Mouse (Mus musculus) heart, adult 8-10 months (tissue): ENCODE data around the gene Cc2d1a. TPM values are rescaled to one million over a fixed set of nuclear protein-coding genes. Genes with fewer than 3 reads are reported as not detected.
A peak's percentile ranks its signal among the peaks of the same experiment; 100 is the strongest.

Experiments used
- DNase-seq: peaks from one replicate; pipeline ENCODE4 v3.0.0; 2022; ENCODE audit warnings: low spot score
- microRNA-seq: library from miRNA; unstranded; fragments of <30 nt; microRNA quantifications from one replicate; pipeline ENCODE4 v1.2.0, GENCODE M21; 2022
- total RNA-seq, 4 experiments: library from RNA; stranded (reverse); gene quantifications; 2 replicates each; pipeline ENCODE4 v1.2.4; 2022

Gene Cc2d1a
- total RNA-seq, 4 experiments from 2014 or later, result 10.9 to 14.6 (median 12.3) TPM

DNA sequence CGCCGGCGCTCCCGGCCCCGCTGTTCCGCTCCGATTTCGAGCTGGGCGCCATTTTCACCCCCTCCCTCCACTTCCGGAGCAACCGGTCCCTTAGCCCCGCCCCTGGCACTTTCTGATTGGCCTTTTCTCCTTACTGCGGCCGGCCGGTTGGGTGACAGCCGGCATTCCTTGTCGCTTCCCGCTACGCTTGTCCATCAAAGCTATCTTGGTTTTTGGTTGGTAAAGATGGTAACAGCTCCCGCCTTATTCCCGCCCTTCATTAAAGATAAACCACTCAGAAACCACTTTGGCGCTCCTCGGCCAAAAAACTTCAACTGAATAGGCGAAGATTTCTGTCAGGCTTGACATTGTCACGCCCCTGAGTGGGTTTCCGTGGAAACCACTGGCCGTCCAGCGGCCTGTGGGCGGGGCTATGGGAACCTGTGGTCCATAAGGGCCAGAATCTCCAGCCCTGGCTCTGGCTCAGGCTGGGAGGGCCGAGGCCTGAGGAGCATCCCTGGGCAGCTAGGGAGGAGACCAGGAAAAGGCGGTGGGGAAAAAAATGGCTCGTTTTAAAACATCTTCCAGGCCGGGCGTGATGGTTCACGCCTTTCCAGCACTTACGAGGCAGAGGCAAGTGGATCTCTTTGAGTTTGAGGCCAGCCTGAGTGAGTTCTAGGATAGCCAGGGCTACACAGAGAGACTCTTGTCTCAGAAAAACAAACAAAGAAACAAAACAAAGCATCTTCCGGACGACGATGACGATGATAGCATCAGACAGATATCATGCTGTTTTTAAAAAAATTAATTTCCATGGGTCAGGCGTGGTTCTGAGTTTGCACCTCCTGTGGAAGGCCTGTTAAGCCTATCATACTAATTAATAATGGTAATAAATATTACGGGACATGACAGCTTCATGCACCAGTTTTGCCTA, 42.8 kb downstream of the Cc2d1a start, which contains the start of gene Dcaf15:
Gene Dcaf15 (minus strand): TSS at position 72 of the 913 bp plus-strand sequence.
- peak; percentile 98 for DNase-seq

GRCm38 (mm10) chr8:84104221-84104620, 43.5 kb downstream of the Cc2d1a start:
- DNase-seq, result no peak

GRCm38 (mm10) chr8:84103601-84104000, 44.1 kb downstream of the Cc2d1a start:
- no peak for DNase-seq

DNA sequence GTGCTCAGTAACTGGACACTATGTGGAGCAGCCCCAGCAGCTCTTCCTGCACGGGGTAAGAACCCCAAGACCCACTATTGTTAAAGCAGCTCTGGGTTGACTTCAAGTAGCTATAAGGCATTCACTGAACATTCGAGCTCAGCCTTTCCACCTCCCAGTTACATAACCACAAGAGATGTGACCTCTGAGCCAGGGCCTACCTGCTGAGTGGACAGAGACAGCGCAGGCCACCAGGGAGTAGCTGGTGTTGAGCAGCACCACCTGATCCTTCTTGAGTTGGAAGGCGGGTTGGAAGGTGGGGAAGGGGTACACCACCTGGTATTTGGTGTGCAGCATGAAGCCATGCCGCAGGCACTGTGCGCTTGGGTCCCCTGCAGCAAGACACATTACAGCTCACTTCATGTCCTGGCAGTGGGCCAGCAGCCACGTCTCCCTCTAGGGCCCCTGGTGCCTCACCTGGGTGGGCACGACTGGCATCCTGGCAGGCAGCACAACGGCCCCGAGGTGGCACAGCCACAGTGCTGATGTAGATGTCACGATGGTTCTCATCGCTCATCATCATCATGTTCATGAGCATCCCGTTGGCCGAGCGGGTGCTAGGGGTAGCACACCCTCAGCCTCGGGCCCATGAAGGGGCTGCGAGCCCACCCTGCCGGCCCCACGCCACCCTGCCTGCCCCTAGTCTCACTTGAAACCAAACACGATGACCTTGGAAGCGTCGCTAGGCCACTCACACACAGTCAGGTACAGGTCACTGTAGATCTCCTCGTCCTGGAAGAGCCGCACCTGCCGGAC, 46.1 kb downstream of the Cc2d1a start:
- DNase-seq, result no peak

GRCm38 (mm10) chr8:84098376-84098775, 49.4 kb downstream of the Cc2d1a start:
- DNase-seq, result no peak

DNA sequence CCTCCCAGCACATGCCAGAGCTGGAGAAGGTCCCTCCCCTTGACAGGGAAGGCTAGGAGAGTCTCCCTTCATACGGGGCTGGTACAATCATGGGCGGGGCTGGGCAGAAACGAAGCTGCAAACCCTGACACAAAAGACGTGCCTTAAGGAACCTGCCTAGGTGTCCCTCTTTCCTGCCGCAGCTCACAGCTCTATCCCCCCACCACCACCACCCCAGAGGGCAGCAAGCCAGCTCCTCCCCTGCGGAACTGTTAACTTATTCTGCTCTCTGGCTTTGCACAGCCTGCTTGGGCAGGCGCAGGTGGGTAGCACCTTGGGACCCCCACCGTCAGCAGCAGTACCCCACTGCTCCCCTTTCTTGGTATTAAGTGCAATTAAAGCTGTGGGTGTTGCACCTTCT, 51.7 kb downstream of the Cc2d1a start:
- DNase-seq, result no peak

GRCm38 (mm10) chr8:84090585-84090984, 57.2 kb downstream of the Cc2d1a start:
- DNase-seq, result no peak

- DNase-seq, result no peak
Observed at GRCm38 (mm10) chr8:84089277-84089676, 58.5 kb downstream of the Cc2d1a start.

GRCm38 (mm10) chr8:84087821-84088220, 59.9 kb downstream of the Cc2d1a start:
- DNase-seq, result no peak

- no peak for DNase-seq
Observed at GRCm38 (mm10) chr8:84087156-84087555, 60.6 kb downstream of the Cc2d1a start.

GRCm38 (mm10) chr8:84084341-84085115, 63.2 kb downstream of the Cc2d1a start:
- DNase-seq, result no peak

DNA sequence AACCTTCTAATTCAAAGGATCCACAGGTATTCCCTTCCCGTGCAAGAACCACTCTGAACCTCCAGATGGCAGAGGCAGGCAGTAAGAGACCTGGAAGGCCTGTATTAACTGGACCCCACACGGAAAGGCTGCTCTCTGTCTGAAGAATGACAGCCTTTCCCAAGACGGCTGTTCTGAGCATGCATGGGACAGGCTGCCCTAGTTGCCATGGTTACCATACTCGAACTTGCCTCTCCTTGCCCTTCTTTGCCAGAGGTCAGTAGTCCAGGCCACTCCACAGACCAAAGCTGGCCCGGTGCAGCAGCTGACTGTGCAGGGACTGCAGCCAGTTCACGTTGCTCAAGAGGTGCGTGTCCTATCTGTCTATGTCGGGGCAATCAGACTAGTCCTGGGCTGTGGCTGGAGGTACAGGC, 63.9 kb downstream of the Cc2d1a start:
- DNase-seq, result no peak

Small RNA genes within 50 kb of the gene (microRNA-seq; reads per million reads assigned to microRNA genes)
- gene Gm25110, result not detected
- 543 reads per million, percentile 77 among the genes with 10 or more reads in this experiment for gene Mir181c
- 651 reads per million, percentile 77 among the genes with 10 or more reads in this experiment for gene Mir181d
- gene Mir709, result not detected

Other genes starting within 250 kb of the Cc2d1a start
- 10 to 100 TPM; 10.8 to 17.6 (median 14.2) TPM for gene Adgrl1, start 247.8 kb downstream of the Cc2d1a start, total RNA-seq
- 1 to 10 TPM; 1.3 to 2.5 (median 1.9) TPM for gene Gm10644, start 192.7 kb downstream of the Cc2d1a start, total RNA-seq
- gene Asf1b, start 192.4 kb downstream of the Cc2d1a start, total RNA-seq, result 1 to 10 TPM in 3 of 4 experiments, under 1 TPM in 1; 0.81 to 2.4 (median 1.7) TPM
- 100 to 1,000 TPM; 314 to 382 (median 360) TPM for gene Prkaca, start 174.9 kb downstream of the Cc2d1a start, total RNA-seq
- gene Samd1, start 150.3 kb downstream of the Cc2d1a start, total RNA-seq, result 10 to 100 TPM; 26.4 to 28.5 (median 27.2) TPM
- gene 1700067K01Rik, start 146.4 kb downstream of the Cc2d1a start, total RNA-seq, result under 1 TPM in 3 of 4 experiments, not detected in 1; 0.25 to 0.50 (median 0.33) TPM
- gene 2210011C24Rik, start 135.8 kb downstream of the Cc2d1a start, total RNA-seq, result 1 to 10 TPM; 1.6 to 4.0 (median 3.2) TPM
- gene Palm3, start 126.5 kb downstream of the Cc2d1a start, total RNA-seq, result under 1 TPM; 0.11 to 0.41 (median 0.23) TPM
- 1 to 10 TPM; 2.7 to 4.5 (median 3.1) TPM for gene Il27ra, start 105.3 kb downstream of the Cc2d1a start, total RNA-seq
- gene Rln3, start 102.9 kb downstream of the Cc2d1a start, total RNA-seq, result not detected
- gene Gm10643, start 82.8 kb downstream of the Cc2d1a start, total RNA-seq, result 1 to 10 TPM; 4.6 to 7.5 (median 5.4) TPM
- gene Rfx1, start 81.1 kb downstream of the Cc2d1a start, total RNA-seq, result 10 to 100 TPM in 1 of 4 experiments, 1 to 10 TPM in 3; 6.7 to 10.0 (median 9.2) TPM
- gene Dcaf15, start 43.2 kb downstream of the Cc2d1a start, total RNA-seq, result 1 to 10 TPM; 6.3 to 8.2 (median 8.0) TPM
- under 1 TPM in 2 of 4 experiments, not detected in 2; 0.11 TPM for gene Podnl1, start 21.9 kb downstream of the Cc2d1a start, total RNA-seq
- gene 4930432K21Rik, start 89 bp upstream of the Cc2d1a start, total RNA-seq, result 1 to 10 TPM in 1 of 4 experiments, under 1 TPM in 3; 0.17 to 1.2 (median 0.31) TPM
- 1 to 10 TPM in 3 of 4 experiments, under 1 TPM in 1; 0.98 to 1.7 (median 1.5) TPM for gene Nanos3, start 37.3 kb upstream of the Cc2d1a start, total RNA-seq
- 1 to 10 TPM; 6.6 to 8.0 (median 7.2) TPM for gene Zswim4, start 89.1 kb upstream of the Cc2d1a start, total RNA-seq
- gene D8Ertd738e, start 101.8 kb upstream of the Cc2d1a start, total RNA-seq, result 100 to 1,000 TPM; 165 to 232 (median 189) TPM
- gene Mri1, start 109.4 kb upstream of the Cc2d1a start, total RNA-seq, result 10 to 100 TPM; 10.5 to 15.0 (median 12.5) TPM
- 10 to 100 TPM in 2 of 4 experiments, 1 to 10 TPM in 2; 7.5 to 12.3 (median 9.8) TPM for gene Ccdc130, start 122.4 kb upstream of the Cc2d1a start, total RNA-seq
- 1 to 10 TPM; 1.3 to 3.6 (median 2.8) TPM for gene Cacna1a, start 240.5 kb upstream of the Cc2d1a start, total RNA-seq